Mouse (Mus musculus) frontal cortex, postnatal 14 days (tissue): ENCODE results near the gene Chrm5.
"Not testable (repeated sequence)": the region's sequence is repeated elsewhere in the genome, so short reads cannot be mapped to it uniquely, and the experiment has no call there.

ENCODE experiments used
- DNase-seq, 2 experiments: peaks; one replicate each; pipeline ENCODE4 v3.0.0; 2022; ENCODE audit warnings: low spot score in 2 of 2

The Chrm5 gene

GRCm38 (mm10) chr2:112482533-112483333, 2.2 kb upstream of the Chrm5 start:
- DNase-seq: no peak

GRCm38 (mm10) chr2:112481564-112481963, 995 bp upstream of the Chrm5 start:
- DNase-seq: no peak

- no peak for DNase-seq
Observed at GRCm38 (mm10) chr2:112476554-112476953, 4.0 kb downstream of the Chrm5 start.

GRCm38 (mm10) chr2:112474997-112475724, 5.4 kb downstream of the Chrm5 start:
- no peak for DNase-seq

- DNase-seq: no peak
Observed at GRCm38 (mm10) chr2:112472076-112472475, 8.5 kb downstream of the Chrm5 start.

- no peak for DNase-seq
Observed at GRCm38 (mm10) chr2:112470961-112471381, 9.6 kb downstream of the Chrm5 start.

GRCm38 (mm10) chr2:112469542-112469941, 11.0 kb downstream of the Chrm5 start:
- no peak for DNase-seq

GRCm38 (mm10) chr2:112460557-112460956, 20.0 kb downstream of the Chrm5 start:
- no peak for DNase-seq

GRCm38 (mm10) chr2:112454862-112455564, 25.6 kb downstream of the Chrm5 start, which contains the start of gene Emc7:
Gene Emc7, plus strand, starts transcription at chr2:112454997.
- DNase-seq: peak; percentile 89 to 97

GRCm38 (mm10) chr2:112454125-112454861, 26.3 kb downstream of the Chrm5 start:
- no peak for DNase-seq

GRCm38 (mm10) chr2:112452513-112452912, 28.1 kb downstream of the Chrm5 start:
- not testable (repeated sequence) for DNase-seq

- no peak for DNase-seq
Observed at GRCm38 (mm10) chr2:112449597-112450296, 30.8 kb downstream of the Chrm5 start.

- DNase-seq: no peak
Observed at GRCm38 (mm10) chr2:112448510-112449059, 32.0 kb downstream of the Chrm5 start.

GRCm38 (mm10) chr2:112448046-112448445, 32.5 kb downstream of the Chrm5 start:
- DNase-seq: not testable (repeated sequence)

GRCm38 (mm10) chr2:112445511-112445910, 35.1 kb downstream of the Chrm5 start:
- DNase-seq: no peak

GRCm38 (mm10) chr2:112443491-112443890, 37.1 kb downstream of the Chrm5 start:
- no peak for DNase-seq

GRCm38 (mm10) chr2:112437589-112437988, 43.0 kb downstream of the Chrm5 start:
- DNase-seq: no peak

- DNase-seq: no peak
Observed at GRCm38 (mm10) chr2:112436292-112436691, 44.3 kb downstream of the Chrm5 start.

GRCm38 (mm10) chr2:112433359-112433758, 47.2 kb downstream of the Chrm5 start:
- DNase-seq: no peak

GRCm38 (mm10) chr2:112432523-112432922, 48.0 kb downstream of the Chrm5 start:
- no peak for DNase-seq

GRCm38 (mm10) chr2:112430403-112430802, 50.2 kb downstream of the Chrm5 start:
- no peak for DNase-seq
